Mouse (Mus musculus): ENCODE results near the gene Cyb5d1. TPM values are rescaled to one million over a fixed set of nuclear protein-coding genes. Genes with fewer than 3 reads are reported as not detected.

Gene Cyb5d1
- total RNA-seq (2021) = 10 to 100 TPM; 29.6 to 31.8 TPM

GRCm38 (mm10) chr11:69395235-69395633 lies at the start of gene Cyb5d1, which contains the start of gene Naa38:
TSS of gene Cyb5d1 (minus strand) at chr11:69395631.
TSS of gene Naa38 (plus strand) at chr11:69395487.
- intact Hi-C loops (cut with DNase I) = loop anchor here (5.0 kb wide), 1 partner anchor 298 kb away; the partner anchor contains the start of gene Per1
- peak; percentile 89 to 91 for DNase-seq

GRCm38 (mm10) chr11:69443328-69443727 lies 47.9 kb upstream of the Cyb5d1 start:
- intact Hi-C loops (cut with DNase I) = no loop called here
- DNase-seq = peak in 1 of 2 experiments; percentile 19

DNA sequence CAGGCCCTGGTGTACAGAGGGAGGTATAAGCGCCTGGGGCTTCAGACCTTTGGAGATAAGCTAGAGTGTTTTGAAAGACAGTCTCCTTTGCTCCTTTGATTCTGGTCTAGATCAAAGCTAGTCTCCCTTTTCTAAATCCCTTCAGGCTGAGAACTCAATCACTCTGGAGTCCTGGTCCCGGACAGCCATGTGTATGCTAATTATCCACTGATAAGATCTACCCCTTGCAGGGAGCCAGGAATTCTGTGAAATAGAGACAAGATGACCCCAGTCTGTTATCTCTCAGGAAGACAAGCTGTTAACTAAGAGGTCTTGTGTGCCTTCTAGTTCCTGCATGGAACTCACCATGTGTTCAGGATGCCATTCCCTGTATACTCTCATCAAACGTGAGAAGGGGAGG lies 41.9 kb upstream of the Cyb5d1 start:
- intact Hi-C loops (cut with DNase I) = no loop called here
- DNase-seq = no peak

- intact Hi-C loops (cut with DNase I) = loop anchor here (2.0 kb wide), 2 partner anchors 80 to 164 kb away; no protein-coding TSS in a partner anchor
- no peak for DNase-seq
Observed at GRCm38 (mm10) chr11:69433189-69433588, 37.8 kb upstream of the Cyb5d1 start.

DNA sequence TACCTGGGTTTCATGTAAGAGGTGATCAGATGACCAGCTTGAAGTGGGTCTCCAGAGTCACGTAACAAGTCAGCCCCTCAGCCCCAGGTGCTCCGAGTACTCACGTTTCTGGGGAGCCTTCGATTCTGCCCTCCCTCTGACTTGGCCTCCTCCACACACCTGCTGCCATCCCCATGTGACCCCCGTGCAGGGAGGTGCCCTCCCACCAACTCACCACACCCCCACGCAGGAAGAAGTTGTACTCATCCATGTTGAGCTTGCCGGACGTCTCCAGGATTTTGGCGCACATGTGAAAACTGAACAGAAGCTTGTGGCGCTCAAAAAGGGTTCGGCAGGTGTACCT lies 37.2 kb upstream of the Cyb5d1 start:
- no peak for DNase-seq
- intact Hi-C loops (cut with DNase I) = loop anchor here (1.0 to 2.0 kb wide), 3 partner anchors 31 to 164 kb away; no protein-coding TSS in a partner anchor

DNA sequence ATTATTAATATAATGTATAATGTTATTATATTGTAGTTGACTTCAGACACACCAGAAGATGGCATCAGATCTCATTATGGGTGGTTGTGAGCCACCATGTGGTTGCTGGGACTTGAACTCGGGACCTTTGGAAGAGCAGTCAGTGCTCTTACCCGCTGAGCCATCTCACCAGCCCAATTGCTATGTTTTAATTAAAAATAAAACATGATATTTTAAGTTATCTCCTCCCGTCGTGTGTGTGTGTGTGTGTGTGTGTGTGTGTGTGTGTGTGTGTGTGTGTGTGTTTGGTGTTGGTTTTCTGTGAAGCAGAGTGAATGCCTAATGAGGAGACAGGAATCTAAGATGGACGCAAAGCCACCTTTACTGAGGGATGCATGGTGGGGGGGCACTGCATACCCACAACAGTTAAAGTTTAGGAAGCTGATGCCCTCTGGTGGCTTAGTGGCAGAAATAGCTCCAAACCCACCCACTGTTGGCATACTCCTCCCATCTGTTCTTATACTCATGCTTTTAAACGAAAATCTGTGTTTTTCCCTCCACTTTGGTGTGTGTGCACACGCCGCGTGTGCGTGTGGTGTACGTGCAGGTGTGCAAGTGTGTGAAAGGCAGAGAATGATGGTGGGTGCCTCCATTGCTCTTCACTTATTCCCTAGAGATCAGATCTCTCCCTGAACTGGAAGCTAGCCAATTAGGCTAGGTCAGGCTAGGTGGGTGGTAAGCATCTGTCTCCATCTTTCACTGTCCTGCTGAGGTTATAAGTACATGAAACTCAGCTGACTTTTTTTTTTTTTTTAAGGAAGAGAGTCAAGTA lies 36.6 kb upstream of the Cyb5d1 start:
- DNase-seq = peak; percentile 55 to 66
- intact Hi-C loops (cut with DNase I) = loop anchor here (1.0 to 2.0 kb wide), 3 partner anchors 31 to 163 kb away; no protein-coding TSS in a partner anchor

- DNase-seq = no peak
- intact Hi-C loops (cut with DNase I) = no loop called here
Observed at GRCm38 (mm10) chr11:69430631-69431030, 35.2 kb upstream of the Cyb5d1 start.

- DNase-seq = peak in 1 of 2 experiments; percentile 53
- intact Hi-C loops (cut with DNase I) = no loop called here
Observed at GRCm38 (mm10) chr11:69429313-69429712, 33.9 kb upstream of the Cyb5d1 start.

DNA sequence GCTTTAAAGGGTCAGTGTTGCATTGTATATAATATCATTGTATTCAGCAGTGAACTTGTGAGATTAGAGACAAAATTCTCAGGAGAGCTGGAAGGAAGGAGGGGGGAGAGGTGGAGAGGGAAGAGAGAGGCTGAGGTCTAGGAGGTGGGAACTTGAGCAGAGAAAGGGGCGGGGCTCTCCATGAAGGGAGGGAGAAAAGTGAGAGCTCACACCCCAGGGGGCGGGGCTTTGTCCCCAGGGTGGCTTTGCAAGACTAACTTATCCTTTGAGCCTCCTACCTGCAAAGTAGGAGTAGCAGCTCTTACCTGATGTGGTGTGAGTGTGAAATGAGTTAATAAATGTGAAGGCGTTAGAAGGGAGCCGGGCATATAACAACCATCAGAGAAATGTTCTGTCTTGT lies 33.3 kb upstream of the Cyb5d1 start:
- DNase-seq = no peak
- intact Hi-C loops (cut with DNase I) = no loop called here

GRCm38 (mm10) chr11:69426246-69426645 lies 30.8 kb upstream of the Cyb5d1 start:
- intact Hi-C loops (cut with DNase I) = no loop called here
- no peak for DNase-seq

DNA sequence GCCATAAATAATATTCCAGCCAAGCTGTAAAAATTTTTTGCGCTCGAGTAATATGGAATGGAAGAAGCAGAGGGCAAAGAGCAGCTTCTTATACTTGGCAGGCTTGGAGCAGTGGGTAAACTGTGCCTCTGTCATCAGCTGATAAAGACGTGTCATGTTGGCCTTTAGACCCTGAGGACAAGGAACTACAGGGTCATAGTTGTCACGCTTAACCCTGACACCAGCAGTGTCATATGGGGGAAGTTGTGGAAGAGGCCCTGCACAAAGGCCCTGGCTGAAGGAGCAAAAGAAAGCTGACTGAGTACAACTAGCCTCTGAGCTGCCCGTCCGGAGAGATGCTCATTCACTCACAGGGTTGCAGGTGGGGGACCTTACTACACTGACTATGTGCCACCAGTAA lies 28.5 kb upstream of the Cyb5d1 start:
- DNase-seq = no peak
- intact Hi-C loops (cut with DNase I) = no loop called here

DNA sequence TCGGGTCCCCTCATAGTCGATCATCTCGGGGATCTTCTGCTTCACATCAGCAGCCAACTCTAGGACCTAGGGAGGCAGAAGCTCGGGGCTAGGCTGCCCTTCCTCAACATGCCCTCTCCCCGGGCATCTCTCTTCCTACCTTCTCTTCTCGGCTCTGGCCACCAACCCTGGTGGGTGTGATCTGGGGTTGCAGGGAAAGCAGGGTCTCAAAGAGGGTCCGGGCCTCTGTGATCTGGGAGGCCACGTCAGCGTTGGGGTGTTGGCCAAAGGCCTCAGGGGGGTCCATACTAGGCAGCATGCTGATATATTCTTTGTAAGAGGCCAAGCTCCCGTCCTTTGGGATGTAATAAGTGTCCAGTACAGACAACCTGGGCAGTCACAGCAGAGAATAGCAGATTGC lies 27.4 kb upstream of the Cyb5d1 start:
- intact Hi-C loops (cut with DNase I) = no loop called here
- DNase-seq = no peak

DNA sequence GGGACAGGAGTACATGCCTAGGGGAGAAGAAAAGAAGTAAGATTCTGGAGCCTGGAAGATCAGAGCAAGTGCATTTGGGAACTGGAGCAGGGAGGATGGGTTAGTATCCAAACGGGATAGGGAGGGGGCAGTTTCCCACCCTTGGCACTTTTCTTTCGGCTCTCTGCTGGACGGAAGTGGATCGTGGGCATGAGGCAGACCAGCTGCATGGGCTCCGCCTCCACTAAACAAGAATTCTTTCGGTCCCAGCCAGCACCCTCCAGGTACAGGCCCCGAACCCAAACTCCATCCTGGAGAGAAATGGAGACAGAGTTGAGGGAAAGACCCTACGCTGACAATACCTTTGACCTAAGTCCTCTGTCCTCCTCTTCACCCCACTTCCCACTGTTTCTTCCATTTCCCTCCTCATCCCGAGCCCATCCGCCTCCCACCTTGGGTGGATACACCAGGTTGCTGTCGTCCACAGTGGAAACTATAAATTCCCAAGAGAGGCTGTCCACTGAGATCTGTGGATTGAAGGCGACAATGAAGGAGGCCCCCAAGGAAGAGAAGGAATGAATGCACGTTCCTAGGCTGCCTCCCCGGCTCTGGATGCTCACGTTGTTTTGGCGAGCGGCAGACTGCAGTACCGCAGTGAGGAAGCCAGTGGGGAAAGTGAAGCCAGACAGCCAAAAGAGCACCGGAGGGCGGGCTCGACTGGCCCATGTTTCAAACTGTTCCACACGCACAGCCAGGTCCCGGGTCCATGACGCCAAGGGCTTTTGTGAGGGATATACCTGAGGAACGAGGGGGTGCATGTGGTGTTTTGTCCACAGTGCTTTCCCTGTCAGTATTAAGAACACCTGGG lies 25.9 kb upstream of the Cyb5d1 start:
- intact Hi-C loops (cut with DNase I) = loop anchor here (2.0 kb wide), 1 partner anchor 57 kb away; no protein-coding TSS in a partner anchor

DNA sequence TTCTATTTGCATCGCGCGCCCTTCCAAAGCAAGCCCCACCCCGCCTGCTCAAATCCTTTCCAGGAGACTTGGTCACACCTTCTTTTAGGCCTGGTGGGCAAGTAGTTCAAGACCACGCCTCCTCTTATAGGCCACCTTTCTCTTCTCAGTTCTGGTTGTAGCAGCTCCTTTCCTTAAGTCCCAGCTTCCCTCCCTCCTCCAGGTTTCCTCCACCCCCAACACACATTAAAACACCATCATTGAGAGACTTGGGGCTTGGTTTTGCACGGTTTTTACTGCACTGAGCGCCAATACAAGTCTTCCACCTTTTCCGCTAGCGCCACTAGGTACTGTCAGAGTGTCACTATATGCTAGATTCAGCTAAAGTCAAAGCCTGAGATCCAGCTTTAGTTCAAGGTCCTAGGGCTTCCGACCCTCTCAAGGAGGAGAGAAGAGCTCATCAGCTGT lies 25.1 kb upstream of the Cyb5d1 start:
- intact Hi-C loops (cut with DNase I) = loop anchor here (2.0 kb wide), 1 partner anchor 56 kb away; no protein-coding TSS in a partner anchor
- DNase-seq = no peak

More for the DNA sequence above, 25.9 kb upstream of the Cyb5d1 start:
- DNase-seq = no peak

- intact Hi-C loops (cut with DNase I) = loop anchor here (2.0 to 10.0 kb wide), 6 partner anchors 19 to 815 kb away; partner anchors contain the start of genes 0610010K14Rik, Gabarap, Gm21988 and Per1
- DNase-seq = peak; percentile 64 to 79
Observed at GRCm38 (mm10) chr11:69419813-69420553, 24.6 kb upstream of the Cyb5d1 start.

- DNase-seq = peak in 1 of 2 experiments; percentile 59
- intact Hi-C loops (cut with DNase I) = loop anchor here (2.0 to 10.0 kb wide), 5 partner anchors 19 to 815 kb away; partner anchors contain the start of genes 0610010K14Rik, Gabarap, Gm21988 and Per1
Observed at GRCm38 (mm10) chr11:69419443-69419812, 24.0 kb upstream of the Cyb5d1 start.

- intact Hi-C loops (cut with DNase I) = loop anchor here (1.0 to 10.0 kb wide), 6 partner anchors 9 to 816 kb away; partner anchors contain the start of genes 0610010K14Rik, Gabarap, Gm21988 and Per1
- peak; percentile 84 to 86 for DNase-seq
Observed at GRCm38 (mm10) chr11:69418481-69419442, 23.3 kb upstream of the Cyb5d1 start.
